Mouse (Mus musculus) liver, embryonic 13.5 days (tissue): ENCODE results near the gene Itpkc. TPM values are rescaled to one million over a fixed set of nuclear protein-coding genes. Genes with fewer than 3 reads are reported as not detected.

Experiments
- ATAC-seq: fragments of 200-750 bp; cut with Nextera tagmentation; 2 replicates; pipeline ENCODE4 v1.8.0; 2017; ENCODE audit warnings: low read depth, mild to moderate bottlenecking, moderate number of reproducible peaks, moderate library complexity
- DNase-seq: peaks from one replicate; pipeline ENCODE4 v3.0.0; 2022
- H3K27ac ChIP-seq: fragments of 300-500 bp; sonication (generic); 2 replicates; pipeline ENCODE4 v1.5.1; 2015; ENCODE audit warnings: moderate library complexity, mild to moderate bottlenecking, inconsistent platforms
- H3K27me3 ChIP-seq: fragments of 300-500 bp; sonication (generic); 2 replicates; pipeline ENCODE4 v1.6.1; 2015; ENCODE audit warnings: mild to moderate bottlenecking, inconsistent platforms
- H3K36me3 ChIP-seq: fragments of 300-500 bp; sonication (generic); 2 replicates; pipeline ENCODE4 v1.6.1; 2015; ENCODE audit warnings: mild to moderate bottlenecking, inconsistent platforms
- H3K4me1 ChIP-seq: fragments of 300-500 bp; sonication (generic); replicated peaks from 2 replicates; pipeline ENCODE4 v1.6.1; 2015; ENCODE audit warnings: inconsistent platforms
- H3K4me2 ChIP-seq: fragments of 300-500 bp; sonication (generic); 2 replicates; pipeline ENCODE4 v1.6.1; 2015; ENCODE audit warnings: inconsistent platforms, mild to moderate bottlenecking, moderate library complexity
- H3K4me3 ChIP-seq: fragments of 300-500 bp; sonication (generic); replicated peaks from 2 replicates; pipeline ENCODE4 v1.5.1; 2015; ENCODE audit warnings: mild to moderate bottlenecking, inconsistent platforms
- H3K9ac ChIP-seq: fragments of 300-500 bp; sonication (generic); 2 replicates; pipeline ENCODE4 v1.6.1; 2015; ENCODE audit warnings: mild to moderate bottlenecking, inconsistent platforms
- H3K9me3 ChIP-seq: fragments of 300-500 bp; sonication (generic); replicated peaks from 2 replicates; pipeline ENCODE4 v1.6.1; 2016; ENCODE audit warnings: inconsistent platforms
- WGBS: fragments of 180-500 bp; shearing (Covaris S2); methylation state at CpG from one replicate; pipeline ENCODE4 v1.1.7; 2015; ENCODE audit not compliant: insufficient replicate concordance; 5-methylcytosine and 5-hydroxymethylcytosine counted together
- polyA plus RNA-seq: library from polyadenylated mRNA; unstranded; fragments of >200 nt; fragmentation: Nextera tagmentation; extraction: Ambion mirVana; gene quantifications from 2 replicates; pipeline ENCODE4 v1.2.1, GENCODE M21; 2015

Itpkc gene
- polyA plus RNA-seq, 1 experiment from 2014 or later = 1.4 TPM

DNA sequence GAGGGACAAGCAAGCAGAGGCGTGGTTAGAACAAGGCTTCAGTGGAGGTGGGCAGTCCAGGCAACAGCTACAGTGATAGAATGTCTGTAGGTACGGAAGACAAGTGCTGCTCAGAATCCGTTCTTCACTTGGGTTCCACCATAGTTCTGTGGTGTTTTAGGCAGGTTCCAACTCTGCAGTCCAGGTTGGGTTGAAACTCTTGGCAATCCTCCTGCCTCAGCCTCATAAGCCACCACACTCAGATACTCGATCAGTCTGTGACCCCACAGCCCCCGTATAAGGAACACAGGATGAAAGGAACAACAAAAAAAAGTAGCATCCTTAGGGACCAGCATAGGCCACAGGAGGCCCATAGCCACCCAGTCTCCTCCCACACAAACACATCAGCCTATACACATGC, 36.0 kb downstream of the Itpkc start:
- Histone ChIP-seq H3K4me2 (no peak overlapping the region), H3K9ac (no peak overlapping the region), H3K36me3 (peaks cover 70% of the 10 kb centered on the region), H3K27me3 (no peaks in the 10 kb centered on the region), H3K9me3 (no peaks in the 10 kb centered on the region), H3K4me3 (no peak overlapping the region), H3K27ac (no peak overlapping the region), H3K4me1 (peaks cover 36% of the 10 kb centered on the region)
- whole genome bisulfite sequencing = 91% methylated on average over 5 of the region's 5 CpGs
- no peak for DNase-seq
- ATAC-seq = no peak

GRCm38 (mm10) chr7:27189271-27189931, 39.1 kb downstream of the Itpkc start:
- no peak for DNase-seq
- no peak overlapping the region for H3K27ac ChIP-seq
- peaks cover 97% of the 10 kb centered on the region for H3K36me3 ChIP-seq
- WGBS = 88% methylated on average over 10 of the region's 10 CpGs
- no peak overlapping the region for H3K4me3 ChIP-seq
- H3K4me2 ChIP-seq = no peak overlapping the region
- H3K4me1 ChIP-seq = peaks cover 17% of the 10 kb centered on the region
- H3K9ac ChIP-seq = no peak overlapping the region
- H3K9me3 ChIP-seq = no peaks in the 10 kb centered on the region
- ATAC-seq = no peak; the same call in 1 of the 2 replicates
- no peaks in the 10 kb centered on the region for H3K27me3 ChIP-seq

GRCm38 (mm10) chr7:27185986-27186385, 42.5 kb downstream of the Itpkc start:
- no peaks in the 10 kb centered on the region for H3K27me3 ChIP-seq
- 80% methylated on average over 5 of the region's 5 CpGs for WGBS
- peaks cover 77% of the 10 kb centered on the region for H3K36me3 ChIP-seq
- no peak for ATAC-seq
- no peak overlapping the region for H3K27ac ChIP-seq
- no peak for DNase-seq
- H3K4me2 ChIP-seq = no peak overlapping the region
- no peaks in the 10 kb centered on the region for H3K9me3 ChIP-seq
- no peak overlapping the region for H3K9ac ChIP-seq
- peaks cover 1% of the 10 kb centered on the region; the same call in 1 of the 2 replicates for H3K4me1 ChIP-seq
- no peak overlapping the region for H3K4me3 ChIP-seq

DNA sequence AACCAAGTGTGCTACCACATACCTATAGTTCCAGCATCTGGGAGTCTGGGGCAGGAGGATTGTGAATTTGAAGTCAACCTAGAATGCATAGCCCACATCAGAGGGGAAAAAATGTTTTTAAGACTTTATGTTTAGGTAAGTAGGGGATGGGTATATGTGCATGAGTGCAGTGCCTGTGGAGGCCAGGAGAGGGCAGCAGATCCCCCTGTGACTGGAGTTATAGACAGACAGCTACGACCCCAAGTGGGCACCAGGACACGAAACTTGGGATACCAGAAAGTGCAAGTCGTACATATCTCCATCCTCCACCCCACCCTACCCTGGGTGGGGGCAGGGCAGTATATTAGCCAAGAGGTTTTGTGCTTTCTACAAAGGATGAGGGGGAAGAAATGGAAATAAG, 43.5 kb downstream of the Itpkc start:
- 28% methylated on average over 3 of the region's 3 CpGs for WGBS
- Histone ChIP-seq H3K4me3 (no peak overlapping the region), H3K9ac (no peak overlapping the region), H3K27me3 (no peaks in the 10 kb centered on the region), H3K4me2 (no peak overlapping the region), H3K27ac (no peak overlapping the region), H3K4me1 (peaks cover 12% of the 10 kb centered on the region), H3K9me3 (no peaks in the 10 kb centered on the region), H3K36me3 (peaks cover 67% of the 10 kb centered on the region)
- ATAC-seq (no peak), DNase-seq (peak; percentile 26)

DNA sequence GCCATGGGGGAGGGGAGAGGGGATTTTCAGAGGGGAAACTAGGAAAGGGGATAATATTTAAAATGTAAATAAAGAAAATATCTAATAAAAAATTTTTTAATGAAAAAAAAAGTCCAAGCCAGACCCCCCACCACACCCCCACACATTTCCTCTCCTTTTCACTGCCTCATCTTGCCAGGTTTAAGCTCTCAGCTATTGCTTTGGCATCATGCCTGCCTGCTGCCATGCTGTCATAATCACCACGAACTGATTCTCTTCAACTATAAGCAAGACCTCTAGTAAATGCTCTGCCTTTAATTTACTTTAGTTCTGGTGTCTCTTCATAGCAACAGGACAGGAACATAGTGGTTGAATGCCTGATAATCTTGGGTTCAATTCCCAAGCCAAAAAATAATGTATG, 46.0 kb downstream of the Itpkc start:
- DNase-seq (no peak), ATAC-seq (no peak)
- Histone ChIP-seq H3K9me3 (no peaks in the 10 kb centered on the region), H3K36me3 (peaks cover 42% of the 10 kb centered on the region), H3K27ac (no peak overlapping the region), H3K4me1 (peaks cover 28% of the 10 kb centered on the region), H3K4me3 (no peak overlapping the region), H3K9ac (no peak overlapping the region), H3K27me3 (no peaks in the 10 kb centered on the region), H3K4me2 (no peak overlapping the region)
- 68% methylated on average over 1 of the region's 1 CpGs for WGBS

DNA sequence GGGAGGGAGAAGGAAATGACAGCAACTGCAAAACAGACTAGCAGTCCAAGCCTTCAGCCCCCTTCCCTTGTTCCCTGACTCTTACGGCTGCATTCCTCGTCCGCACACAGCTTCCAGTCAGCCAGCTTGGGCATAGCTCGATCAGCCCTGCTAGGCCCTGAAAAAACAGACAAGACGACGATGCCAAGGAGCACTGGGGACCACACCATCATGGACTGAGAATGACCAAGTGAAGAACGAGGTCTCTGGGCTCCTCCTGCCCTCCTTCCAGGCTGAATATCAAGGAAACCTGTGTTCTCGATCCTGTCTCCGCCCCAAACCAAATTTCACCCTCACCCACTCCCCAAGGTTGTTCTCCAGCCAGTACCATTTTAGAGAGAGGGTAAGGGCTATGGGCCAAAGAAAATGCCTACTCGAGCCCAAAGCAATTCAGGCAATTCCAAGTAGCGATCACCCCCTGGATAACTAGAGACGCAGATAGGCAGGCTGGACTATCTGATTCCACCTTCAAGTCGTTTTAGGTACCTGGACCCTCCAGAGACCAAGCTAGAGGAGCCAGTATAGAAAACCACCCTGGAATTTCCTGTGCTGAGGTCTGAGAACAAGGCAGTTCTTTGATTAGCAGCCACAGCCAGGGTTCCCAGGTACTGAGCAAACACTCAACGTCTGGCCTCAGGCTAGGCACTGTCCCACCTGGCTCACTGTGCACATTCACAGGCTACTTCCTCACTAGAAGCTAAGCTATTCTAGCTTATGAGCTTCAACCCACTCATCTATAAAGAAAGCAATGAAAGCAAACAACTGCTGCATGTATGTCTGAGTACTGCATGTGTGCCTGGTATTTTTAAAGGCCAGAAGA, 47.4 kb downstream of the Itpkc start, which contains the start of the genes Gm21983 and Mia:
Gene Gm21983 (minus strand): TSS at position 250 of the 859 bp plus-strand sequence.
Gene Mia (minus strand): TSS at position 321 of the 859 bp plus-strand sequence.
- Histone ChIP-seq H3K4me3 (no peak within 1 kb of the TSS), H3K4me2 (peak within 1 kb of the TSS; percentile 76; the same call in 1 of the 2 replicates), H3K9ac (no peak within 1 kb of the TSS), H3K27me3 (no peaks in the 10 kb centered on the region), H3K9me3 (no peaks in the 10 kb centered on the region), H3K4me1 (peaks cover 34% of the 10 kb centered on the region), H3K36me3 (peaks cover 28% of the 10 kb centered on the region), H3K27ac (peak within 1 kb of the TSS; percentile 63)
- ATAC-seq (no peak), DNase-seq (no peak)
- WGBS = 65% methylated on average over 14 of the region's 14 CpGs

DNA sequence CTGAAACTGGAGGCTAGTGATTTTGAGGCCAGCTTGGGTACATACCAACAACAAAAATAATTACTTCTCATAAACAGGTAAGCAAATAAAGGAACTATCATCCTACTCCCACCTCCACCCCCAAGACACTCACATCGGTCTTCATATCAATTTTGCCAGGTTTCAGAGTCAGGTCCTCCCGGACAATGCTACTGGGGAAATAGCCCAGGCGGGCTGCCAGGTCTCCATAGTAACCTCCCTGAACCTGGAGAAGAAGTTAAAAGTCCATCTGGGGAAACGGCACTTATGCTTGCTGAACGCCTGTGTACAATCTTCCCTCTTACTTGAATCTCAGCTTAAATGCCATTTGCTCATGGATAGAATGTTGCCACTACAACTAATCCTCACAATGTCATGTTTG, 48.4 kb downstream of the Itpkc start:
- H3K36me3 ChIP-seq = peaks cover 21% of the 10 kb centered on the region
- H3K9ac ChIP-seq = no peak overlapping the region
- H3K27me3 ChIP-seq = no peaks in the 10 kb centered on the region
- H3K4me2 ChIP-seq = peak overlapping the region; percentile 76
- H3K4me3 ChIP-seq = no peak overlapping the region
- DNase-seq (no peak), ATAC-seq (no peak)
- peaks cover 38% of the 10 kb centered on the region for H3K4me1 ChIP-seq
- no peaks in the 10 kb centered on the region for H3K9me3 ChIP-seq
- 78% methylated on average over 5 of the region's 5 CpGs for WGBS
- H3K27ac ChIP-seq = peak overlapping the region; percentile 63

GRCm38 (mm10) chr7:27179217-27179918, 49.1 kb downstream of the Itpkc start:
- WGBS = 43% methylated on average over 16 of the region's 16 CpGs
- no peaks in the 10 kb centered on the region for H3K27me3 ChIP-seq
- H3K27ac ChIP-seq = peak overlapping the region; percentile 63
- peak overlapping the region; percentile 59 for H3K9ac ChIP-seq
- no peak for ATAC-seq
- H3K4me3 ChIP-seq = peak overlapping the region; percentile 83
- H3K9me3 ChIP-seq = no peaks in the 10 kb centered on the region
- no peak for DNase-seq
- H3K4me1 ChIP-seq = peaks cover 41% of the 10 kb centered on the region
- H3K36me3 ChIP-seq = peaks cover 17% of the 10 kb centered on the region
- peak overlapping the region; percentile 76 for H3K4me2 ChIP-seq

GRCm38 (mm10) chr7:27178324-27179216, 49.9 kb downstream of the Itpkc start, which contains the start of gene Rab4b:
Gene Rab4b, minus strand, starts transcription at chr7:27178896.
- Histone ChIP-seq H3K27ac (peak within 1 kb of the TSS; percentile 88), H3K9ac (peak within 1 kb of the TSS; percentile 77), H3K4me2 (peak within 1 kb of the TSS; percentile 76), H3K4me1 (peaks cover 47% of the 10 kb centered on the region), H3K27me3 (no peaks in the 10 kb centered on the region), H3K36me3 (peaks cover 19% of the 10 kb centered on the region), H3K4me3 (peak within 1 kb of the TSS; percentile 83), H3K9me3 (no peaks in the 10 kb centered on the region)
- WGBS = 0% methylated on average over 53 of the region's 53 CpGs
- peak; percentile 99 for DNase-seq
- peak; percentile 93 for ATAC-seq

DNA sequence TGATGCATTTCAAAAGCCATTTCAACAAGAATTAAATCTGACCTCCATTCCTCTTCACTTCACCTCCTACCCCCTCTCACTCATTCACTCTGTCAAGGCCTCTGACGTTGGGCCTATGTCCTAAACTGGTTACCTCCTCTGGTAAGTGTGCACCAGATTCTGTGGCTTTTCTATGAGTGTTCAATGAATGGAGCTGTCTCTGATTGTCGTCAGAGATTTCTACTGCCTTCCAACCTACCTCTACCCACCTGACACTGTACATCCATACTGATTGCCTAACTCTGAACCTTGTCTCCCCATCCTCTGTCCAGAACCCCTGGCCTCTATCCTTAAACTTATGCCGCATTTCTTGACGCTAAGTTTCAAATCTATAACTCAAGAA, 50.5 kb downstream of the Itpkc start:
- DNase-seq = no peak
- peak overlapping the region; percentile 83 for H3K4me3 ChIP-seq
- peaks cover 20% of the 10 kb centered on the region for H3K36me3 ChIP-seq
- H3K9ac ChIP-seq = peak overlapping the region; percentile 77
- ATAC-seq = no peak
- H3K9me3 ChIP-seq = no peaks in the 10 kb centered on the region
- H3K4me2 ChIP-seq = peak overlapping the region; percentile 66
- WGBS = 19% methylated on average over 4 of the region's 4 CpGs
- H3K27me3 ChIP-seq = no peaks in the 10 kb centered on the region
- H3K27ac ChIP-seq = peak overlapping the region; percentile 88
- peaks cover 47% of the 10 kb centered on the region for H3K4me1 ChIP-seq
